Mouse (Mus musculus) brain, embryonic 14.5 days (tissue): ENCODE data around the gene Itga10.

Source experiments
- CTCF ChIP-seq: fragments of 200-500 bp; IDR thresholded peaks from 2 replicates; pipeline ENCODE4 v1.5.1; 2012; ENCODE audit warnings: inconsistent platforms, mild to moderate bottlenecking, moderate library complexity, borderline replicate concordance; ENCODE audit not compliant: insufficient read depth, insufficient read length; ENCODE audit errors: extremely low read depth
- POLR2A ChIP-seq: fragments of 200-500 bp; IDR thresholded peaks from 2 replicates; pipeline ENCODE4 v1.6.1; 2012; ENCODE audit warnings: mild to moderate bottlenecking, inconsistent platforms, borderline replicate concordance; ENCODE audit not compliant: poor library complexity, insufficient read depth, insufficient read length, severe bottlenecking; ENCODE audit errors: extremely low read depth

- TF ChIP-seq POLR2A: no peak
- TF ChIP-seq CTCF: no peak
These were observed 49.7 kb upstream of the Itga10 start for GRCm38 (mm10) chr3:96595661-96596060.
